Mouse (Mus musculus) bone marrow, adult 2 months (tissue): ENCODE data around the gene Gal3st2b. TPM values are rescaled to one million over a fixed set of nuclear protein-coding genes. Genes with fewer than 3 reads are reported as not detected.
"Not testable (repeated sequence)": the region's sequence is repeated elsewhere in the genome, so short reads cannot be mapped to it uniquely, and the experiment has no call there.

Source experiments
- H3K27ac ChIP-seq: fragments of 200-500 bp; 2 replicates; pipeline ENCODE4 v1.5.1; 2012; ENCODE audit warnings: low read depth, mild to moderate bottlenecking, control low read depth, inconsistent platforms, low read length; ENCODE audit not compliant: control insufficient read depth, poor library complexity, insufficient read depth
- H3K4me1 ChIP-seq: fragments of 200-500 bp; 2 replicates; pipeline ENCODE4 v1.6.1; 2011; ENCODE audit warnings: low read length; ENCODE audit not compliant: control insufficient read depth, insufficient read depth
- H3K4me3 ChIP-seq: fragments of 200-500 bp; replicated peaks from 2 replicates; pipeline ENCODE3; 2011; ENCODE audit warnings: mild to moderate bottlenecking, low read depth, low read length, control low read depth; ENCODE audit not compliant: control insufficient read depth
- WGBS: fragments of 180-500 bp; shearing (Covaris S2); methylation state at CpG from one replicate; pipeline ENCODE4 v1.1.7; 2018; 5-methylcytosine and 5-hydroxymethylcytosine counted together
- polyA plus RNA-seq: library from polyadenylated mRNA; stranded (reverse); fragments of >200 nt; gene quantifications from 2 replicates; pipeline ENCODE4 v1.2.4, GENCODE M21; 2011; ENCODE audit warnings: low replicate concordance; ENCODE audit not compliant: missing spikeins, insufficient read depth, insufficient read length

Gal3st2b gene
- polyA plus RNA-seq, 1 experiment, result not detected

- H3K4me1 ChIP-seq, H3K4me3 ChIP-seq, H3K27ac ChIP-seq: not testable (repeated sequence)
- 46% methylated on average over 2 of the region's 2 CpGs for WGBS
These were observed 5.0 kb downstream of the Gal3st2b start for GRCm38 (mm10) chr1:93923098-93923497.

GRCm38 (mm10) chr1:93935378-93935777 is 17.3 kb downstream of the Gal3st2b start:
- H3K4me3 ChIP-seq, H3K27ac ChIP-seq, H3K4me1 ChIP-seq: not testable (repeated sequence)
- 75% methylated on average over 1 of the region's 1 CpGs for WGBS

GRCm38 (mm10) chr1:93937807-93938206 is 19.7 kb downstream of the Gal3st2b start:
- 81% methylated on average over 1 of the region's 1 CpGs for WGBS
- not testable (repeated sequence) for H3K4me3 ChIP-seq, H3K4me1 ChIP-seq, H3K27ac ChIP-seq

GRCm38 (mm10) chr1:93938415-93938814 is 20.3 kb downstream of the Gal3st2b start:
- H3K4me1 ChIP-seq, H3K4me3 ChIP-seq, H3K27ac ChIP-seq: not testable (repeated sequence)
- 91% methylated on average over 7 of the region's 7 CpGs for WGBS

- H3K27ac ChIP-seq, H3K4me3 ChIP-seq, H3K4me1 ChIP-seq: not testable (repeated sequence)
- WGBS, result no CpG with 5 or more reads among the region's 11 CpGs
These were observed 31.0 kb downstream of the Gal3st2b start for GRCm38 (mm10) chr1:93949087-93949486.

- H3K4me3 ChIP-seq, H3K4me1 ChIP-seq: not testable (repeated sequence)
- no CpG with 5 or more reads among the region's 1 CpGs for WGBS
These were observed 48.4 kb downstream of the Gal3st2b start for GRCm38 (mm10) chr1:93966489-93966888.

GRCm38 (mm10) chr1:93970380-93970779 is 52.3 kb downstream of the Gal3st2b start:
- H3K4me3 ChIP-seq, H3K4me1 ChIP-seq, H3K27ac ChIP-seq: not testable (repeated sequence)
- WGBS, result 60% methylated on average over 4 of the region's 5 CpGs

More at GRCm38 (mm10) chr1:93966489-93966888, 48.4 kb downstream of the Gal3st2b start:
- H3K27ac ChIP-seq, result not testable (repeated sequence)

- no CpG with 5 or more reads among the region's 4 CpGs for WGBS
- not testable (repeated sequence) for H3K27ac ChIP-seq, H3K4me3 ChIP-seq, H3K4me1 ChIP-seq
These were observed 52.7 kb downstream of the Gal3st2b start for GRCm38 (mm10) chr1:93970797-93971196.

GRCm38 (mm10) chr1:93975764-93976163 is 57.7 kb downstream of the Gal3st2b start:
- H3K27ac ChIP-seq, H3K4me1 ChIP-seq, H3K4me3 ChIP-seq: not testable (repeated sequence)

GRCm38 (mm10) chr1:93978287-93978686 is 60.2 kb downstream of the Gal3st2b start:
- no CpG with 5 or more reads among the region's 7 CpGs for WGBS
- H3K4me3 ChIP-seq, H3K27ac ChIP-seq, H3K4me1 ChIP-seq: not testable (repeated sequence)

More at GRCm38 (mm10) chr1:93975764-93976163, 57.7 kb downstream of the Gal3st2b start:
- 19% methylated on average over 2 of the region's 4 CpGs for WGBS

- not testable (repeated sequence) for H3K27ac ChIP-seq, H3K4me1 ChIP-seq, H3K4me3 ChIP-seq
- WGBS, result no CpG with 5 or more reads among the region's 2 CpGs
These were observed 62.8 kb downstream of the Gal3st2b start for GRCm38 (mm10) chr1:93980932-93981331.
